Mouse (Mus musculus) forebrain, embryonic 16.5 days (tissue): ENCODE results near the gene Borcs7. TPM values are rescaled to one million over a fixed set of nuclear protein-coding genes. Genes with fewer than 3 reads are reported as not detected.
A peak's percentile ranks its signal among the peaks of the same experiment; 100 is the strongest.

ENCODE experiments used
- ATAC-seq: fragments of 200-750 bp; cut with Nextera tagmentation; 2 replicates; pipeline ENCODE4 v1.8.0; 2017; ENCODE audit warnings: mild to moderate bottlenecking, moderate library complexity
- H3K27ac ChIP-seq: fragments of 300-500 bp; sonication (generic); 2 replicates; pipeline ENCODE4 v1.5.1; 2014; ENCODE audit warnings: low read length, control low read depth
- H3K27me3 ChIP-seq: fragments of 300-500 bp; sonication (generic); replicated peaks from 2 replicates; pipeline ENCODE4 v1.6.1; 2014; ENCODE audit warnings: low read length; ENCODE audit not compliant: control insufficient read depth, insufficient read depth
- H3K36me3 ChIP-seq: fragments of 300-500 bp; sonication (generic); 2 replicates; pipeline ENCODE4 v1.6.1; 2014; ENCODE audit not compliant: control insufficient read depth, insufficient read depth
- H3K4me1 ChIP-seq: fragments of 300-500 bp; sonication (generic); replicated peaks from 2 replicates; pipeline ENCODE4 v1.6.1; 2014; ENCODE audit warnings: low read length; ENCODE audit not compliant: control insufficient read depth, insufficient read depth
- H3K4me2 ChIP-seq: fragments of 300-500 bp; sonication (generic); 2 replicates; pipeline ENCODE4 v1.6.1; 2014; ENCODE audit warnings: mild to moderate bottlenecking, low read length, control low read depth
- H3K4me3 ChIP-seq: fragments of 300-500 bp; sonication (generic); replicated peaks from 2 replicates; pipeline ENCODE4 v1.5.1; 2014; ENCODE audit warnings: mild to moderate bottlenecking, low read length, control low read depth
- H3K9ac ChIP-seq: fragments of 300-500 bp; sonication (generic); replicated peaks from 2 replicates; pipeline ENCODE4 v1.6.1; 2014; ENCODE audit warnings: low read depth, low read length, control low read depth
- H3K9me3 ChIP-seq: fragments of 300-500 bp; sonication (generic); 2 replicates; pipeline ENCODE4 v1.6.1; 2016; ENCODE audit warnings: low read length; ENCODE audit not compliant: control insufficient read depth
- WGBS: fragments of 180-500 bp; shearing (Covaris S2); extraction: QIAGEN DNeasy Blood & Tissue Kit; methylation state at CpG from one replicate; pipeline ENCODE4 v1.1.7; 2014; 5-methylcytosine and 5-hydroxymethylcytosine counted together
- polyA plus RNA-seq: library from polyadenylated mRNA; unstranded; fragments of >200 nt; fragmentation: Nextera tagmentation; extraction: Ambion mirVana; gene quantifications from 2 replicates; pipeline ENCODE4 v1.2.1, GENCODE M21; 2015

Borcs7 gene
- polyA plus RNA-seq, 1 experiment from 2014 or later: 14.0 TPM

GRCm38 (mm10) chr19:46701156-46701555, 11.4 kb downstream of the Borcs7 start:
- Histone ChIP-seq H3K27me3 (no peaks in the 10 kb centered on the region), H3K9me3 (no peaks in the 10 kb centered on the region), H3K9ac (no peak overlapping the region), H3K36me3 (no peaks in the 10 kb centered on the region), H3K4me2 (no peak overlapping the region), H3K27ac (no peak overlapping the region), H3K4me1 (no peaks in the 10 kb centered on the region), H3K4me3 (no peak overlapping the region)
- no peak for ATAC-seq
- WGBS: 93% methylated on average over 9 of the region's 9 CpGs

- no peaks in the 10 kb centered on the region for H3K36me3 ChIP-seq
- no peak overlapping the region for H3K9ac ChIP-seq
- no peak for ATAC-seq
- no peak overlapping the region for H3K4me3 ChIP-seq
- no peak overlapping the region for H3K4me2 ChIP-seq
- H3K9me3 ChIP-seq: no peaks in the 10 kb centered on the region
- no peak overlapping the region for H3K27ac ChIP-seq
- H3K27me3 ChIP-seq: no peaks in the 10 kb centered on the region
- 75% methylated on average over 7 of the region's 7 CpGs for WGBS
- peaks cover 8% of the 10 kb centered on the region for H3K4me1 ChIP-seq
These were observed 16.2 kb downstream of the Borcs7 start for GRCm38 (mm10) chr19:46705779-46706495.

GRCm38 (mm10) chr19:46706540-46707295, 17.0 kb downstream of the Borcs7 start:
- Histone ChIP-seq H3K36me3 (no peaks in the 10 kb centered on the region), H3K4me2 (peak overlapping the region; percentile 62; the same call in 1 of the 2 replicates), H3K9ac (no peak overlapping the region), H3K27ac (no peak overlapping the region), H3K4me1 (peaks cover 8% of the 10 kb centered on the region), H3K9me3 (no peaks in the 10 kb centered on the region), H3K27me3 (no peaks in the 10 kb centered on the region), H3K4me3 (no peak overlapping the region)
- WGBS: 83% methylated on average over 9 of the region's 9 CpGs
- no peak for ATAC-seq

- Histone ChIP-seq H3K4me2 (peak within 1 kb of the TSS; percentile 62), H3K4me3 (peak within 1 kb of the TSS; percentile 46), H3K4me1 (peaks cover 8% of the 10 kb centered on the region), H3K27ac (no peak within 1 kb of the TSS), H3K9me3 (no peaks in the 10 kb centered on the region), H3K27me3 (no peaks in the 10 kb centered on the region), H3K9ac (peak within 1 kb of the TSS; percentile 60), H3K36me3 (no peaks in the 10 kb centered on the region)
- ATAC-seq: no peak
- WGBS: 10% methylated on average over 31 of the region's 31 CpGs
These were observed 17.8 kb downstream of the Borcs7 start, which contains the start of gene As3mt for GRCm38 (mm10) chr19:46707296-46708151. Gene As3mt (plus strand): TSS chr19:46707458.

GRCm38 (mm10) chr19:46710614-46711013, 20.9 kb downstream of the Borcs7 start:
- no peak for ATAC-seq
- 96% methylated on average over 4 of the region's 4 CpGs for WGBS
- no peak overlapping the region for H3K27ac ChIP-seq
- peaks cover 8% of the 10 kb centered on the region for H3K4me1 ChIP-seq
- no peaks in the 10 kb centered on the region for H3K9me3 ChIP-seq
- H3K27me3 ChIP-seq: no peaks in the 10 kb centered on the region
- no peak overlapping the region for H3K9ac ChIP-seq
- no peaks in the 10 kb centered on the region for H3K36me3 ChIP-seq
- H3K4me2 ChIP-seq: no peak overlapping the region
- no peak overlapping the region for H3K4me3 ChIP-seq

- Histone ChIP-seq H3K4me3 (no peak overlapping the region), H3K4me1 (no peaks in the 10 kb centered on the region), H3K4me2 (no peak overlapping the region), H3K27me3 (no peaks in the 10 kb centered on the region), H3K9me3 (peaks cover 4% of the 10 kb centered on the region; the same call in 1 of the 2 replicates), H3K27ac (no peak overlapping the region), H3K9ac (no peak overlapping the region), H3K36me3 (no peaks in the 10 kb centered on the region; the same call in 1 of the 2 replicates)
- WGBS: 89% methylated on average over 8 of the region's 8 CpGs
- ATAC-seq: no peak
These were observed 24.5 kb downstream of the Borcs7 start for GRCm38 (mm10) chr19:46714234-46714633.

GRCm38 (mm10) chr19:46715016-46715415, 25.3 kb downstream of the Borcs7 start:
- Histone ChIP-seq H3K36me3 (no peaks in the 10 kb centered on the region; the same call in 1 of the 2 replicates), H3K27me3 (no peaks in the 10 kb centered on the region), H3K9ac (no peak overlapping the region), H3K4me3 (no peak overlapping the region), H3K4me2 (no peak overlapping the region), H3K4me1 (no peaks in the 10 kb centered on the region), H3K27ac (no peak overlapping the region), H3K9me3 (peaks cover 4% of the 10 kb centered on the region; the same call in 1 of the 2 replicates)
- 86% methylated on average over 8 of the region's 8 CpGs for WGBS
- no peak for ATAC-seq

- 91% methylated on average over 4 of the region's 4 CpGs for WGBS
- H3K4me2 ChIP-seq: no peak overlapping the region
- no peak overlapping the region for H3K27ac ChIP-seq
- H3K9me3 ChIP-seq: peaks cover 4% of the 10 kb centered on the region; the same call in 1 of the 2 replicates
- H3K9ac ChIP-seq: no peak overlapping the region
- no peaks in the 10 kb centered on the region for H3K4me1 ChIP-seq
- H3K27me3 ChIP-seq: no peaks in the 10 kb centered on the region
- no peak overlapping the region for H3K4me3 ChIP-seq
- no peak for ATAC-seq
- no peaks in the 10 kb centered on the region; the same call in 1 of the 2 replicates for H3K36me3 ChIP-seq
These were observed 28.4 kb downstream of the Borcs7 start for GRCm38 (mm10) chr19:46718150-46718549.

- no peak for ATAC-seq
- H3K9me3 ChIP-seq: no peaks in the 10 kb centered on the region
- no peaks in the 10 kb centered on the region for H3K36me3 ChIP-seq
- no peak overlapping the region for H3K4me3 ChIP-seq
- H3K9ac ChIP-seq: no peak overlapping the region
- WGBS: 71% methylated on average over 11 of the region's 11 CpGs
- H3K27me3 ChIP-seq: no peaks in the 10 kb centered on the region
- peaks cover 3% of the 10 kb centered on the region; the same call in 1 of the 2 replicates for H3K4me1 ChIP-seq
- no peak overlapping the region for H3K27ac ChIP-seq
- H3K4me2 ChIP-seq: no peak overlapping the region
These were observed 34.7 kb downstream of the Borcs7 start for GRCm38 (mm10) chr19:46724411-46724810.
